Mouse (Mus musculus) CD8-positive naive resting alpha-beta T cell, adult 2 months (primary cell): ENCODE results near the gene Cdkl4.

Experiments
- DNase-seq, 2 experiments: peaks; one replicate each; pipeline ENCODE4 v3.0.0; 2022; ENCODE audit warnings: low read depth in 2 of 2, low spot score in 2 of 2

Cdkl4 gene

DNA sequence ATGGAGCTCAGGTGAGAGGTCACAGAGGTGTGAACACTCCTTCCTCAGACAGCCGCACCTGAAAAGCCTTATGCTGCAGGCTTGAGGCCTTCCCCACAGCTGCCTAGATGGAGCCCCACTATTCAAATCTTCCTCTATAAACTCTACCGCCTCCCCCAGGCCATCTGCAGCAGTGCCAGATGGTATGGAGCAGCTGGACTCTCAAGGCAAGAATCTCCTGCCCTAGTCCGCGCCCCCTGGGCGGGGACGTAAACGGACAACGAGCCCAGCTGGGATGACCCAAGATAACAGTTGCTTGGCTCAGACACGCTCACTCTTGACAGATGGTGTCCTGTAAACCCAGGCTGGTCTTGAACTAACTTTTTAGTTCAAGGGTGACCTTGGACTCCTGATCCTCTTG lies 60.4 kb downstream of the Cdkl4 start:
- DNase-seq: no peak

DNA sequence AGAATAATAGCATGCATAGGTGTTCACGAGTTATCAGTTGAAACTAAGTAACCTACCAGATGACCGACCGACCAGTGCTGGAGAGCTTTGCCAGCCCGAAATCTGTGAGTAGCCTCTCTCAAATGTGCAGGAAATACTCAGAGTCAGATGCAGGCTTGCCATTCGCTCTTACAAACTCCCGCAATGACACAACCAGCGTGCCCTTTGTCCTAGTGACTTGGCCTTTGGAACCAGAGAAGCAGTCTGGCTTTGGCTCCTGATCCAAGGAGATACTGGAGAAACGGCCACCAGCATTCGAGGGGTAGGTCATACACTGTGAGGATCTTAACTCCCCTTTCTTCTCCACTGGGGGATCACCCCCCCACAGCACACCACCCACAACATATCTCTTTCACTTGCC lies 61.7 kb downstream of the Cdkl4 start:
- no peak for DNase-seq

DNA sequence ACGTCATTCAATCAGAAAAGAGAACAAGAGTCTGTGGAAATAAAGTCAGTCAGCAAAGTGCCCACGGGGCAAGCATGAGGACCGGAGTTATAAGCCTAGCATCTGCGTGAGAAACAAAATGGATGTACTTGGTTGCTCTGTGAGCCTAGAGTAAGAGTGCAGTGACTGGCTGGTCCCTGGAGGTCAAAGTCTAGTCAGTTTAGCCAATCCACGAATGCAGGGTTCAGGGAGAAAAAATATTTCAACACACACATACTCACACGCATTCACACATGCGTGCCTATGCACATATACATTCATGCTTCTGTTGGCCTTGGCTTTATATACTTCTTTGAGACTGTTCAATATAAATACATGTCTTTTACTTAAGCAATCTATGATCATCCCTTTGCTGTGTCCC lies 62.1 kb downstream of the Cdkl4 start:
- DNase-seq: no peak

DNA sequence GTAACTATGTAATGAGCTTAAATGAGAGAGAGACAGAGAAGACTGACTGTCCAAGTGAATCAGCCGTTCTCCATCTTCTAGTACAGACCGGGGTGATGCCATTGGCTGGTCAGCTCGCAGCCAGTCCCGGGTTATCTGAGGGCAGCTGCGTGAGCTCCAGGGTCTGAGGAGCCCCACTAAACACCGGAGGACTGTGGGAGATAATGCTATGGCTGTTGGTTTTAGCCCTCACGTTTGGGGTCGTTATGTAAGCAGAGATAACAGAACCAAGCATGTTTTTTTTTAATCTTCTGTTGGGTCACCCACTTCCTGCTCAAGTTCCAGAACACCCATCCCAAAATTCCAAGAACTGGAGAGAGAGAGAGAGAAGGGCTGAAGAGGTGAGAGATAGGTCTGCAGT lies 63.8 kb downstream of the Cdkl4 start:
- no peak for DNase-seq

DNA sequence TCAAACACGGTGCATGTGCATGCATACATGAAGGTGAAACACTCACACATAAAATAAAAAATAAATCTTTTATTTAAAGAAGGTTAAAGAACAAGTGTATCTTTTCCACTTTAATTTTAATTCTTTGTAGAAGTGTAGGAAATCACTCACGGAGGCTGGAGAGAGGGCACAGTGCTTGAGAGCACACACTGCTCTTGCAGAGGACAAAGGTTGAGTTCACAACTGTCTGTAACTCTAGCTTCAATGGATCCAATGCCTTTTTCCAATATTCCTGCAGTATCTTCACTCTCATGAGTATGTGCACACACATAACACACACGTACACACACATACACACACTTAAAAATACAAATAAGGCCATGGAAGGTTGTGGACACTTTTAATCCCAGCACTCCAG lies 67.2 kb downstream of the Cdkl4 start:
- DNase-seq: no peak

DNA sequence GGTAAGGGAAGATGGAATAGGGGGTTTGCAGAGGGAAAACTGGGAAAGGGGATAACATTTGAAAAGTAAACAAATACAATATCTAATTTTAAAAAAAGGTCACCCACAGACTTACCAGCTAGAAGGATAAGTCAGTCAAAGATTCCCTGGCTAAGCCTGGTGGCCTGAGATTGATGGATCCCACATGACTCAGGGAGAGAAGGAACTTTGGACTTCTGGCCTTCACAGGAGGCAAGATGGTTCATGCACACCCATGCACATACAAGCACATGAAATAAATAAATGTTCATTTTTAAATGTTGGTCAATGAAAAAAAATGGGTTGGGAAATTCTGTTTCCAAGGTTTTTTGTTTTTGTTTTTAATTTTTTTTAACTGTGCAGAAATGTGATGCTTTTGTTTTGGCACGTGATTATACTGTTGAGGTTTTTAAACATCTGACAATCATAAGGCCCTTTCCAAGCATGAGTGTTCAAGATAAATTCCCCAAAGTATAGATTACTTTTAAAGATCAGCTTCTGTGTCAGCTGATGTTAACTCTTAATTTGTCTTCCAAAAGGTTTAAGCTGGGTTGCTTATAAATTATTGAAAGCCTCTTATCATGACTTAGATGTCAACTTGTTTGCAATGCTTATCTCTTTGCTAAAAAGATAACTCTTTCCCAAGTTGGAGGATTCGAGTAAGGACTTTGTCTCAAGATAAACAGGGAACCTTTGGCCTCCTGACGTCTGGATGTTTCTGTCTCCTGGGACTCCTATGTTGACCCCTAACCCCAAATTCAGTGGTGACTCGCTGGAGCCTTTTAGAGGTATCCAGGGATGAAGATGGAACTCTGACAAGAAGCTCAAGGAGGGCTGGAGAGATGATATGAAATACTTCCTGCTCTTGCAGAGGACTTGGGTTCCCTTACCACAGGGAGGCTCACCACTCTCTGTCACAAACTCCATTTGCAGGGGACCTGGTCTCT lies 67.8 kb downstream of the Cdkl4 start:
- DNase-seq: no peak

DNA sequence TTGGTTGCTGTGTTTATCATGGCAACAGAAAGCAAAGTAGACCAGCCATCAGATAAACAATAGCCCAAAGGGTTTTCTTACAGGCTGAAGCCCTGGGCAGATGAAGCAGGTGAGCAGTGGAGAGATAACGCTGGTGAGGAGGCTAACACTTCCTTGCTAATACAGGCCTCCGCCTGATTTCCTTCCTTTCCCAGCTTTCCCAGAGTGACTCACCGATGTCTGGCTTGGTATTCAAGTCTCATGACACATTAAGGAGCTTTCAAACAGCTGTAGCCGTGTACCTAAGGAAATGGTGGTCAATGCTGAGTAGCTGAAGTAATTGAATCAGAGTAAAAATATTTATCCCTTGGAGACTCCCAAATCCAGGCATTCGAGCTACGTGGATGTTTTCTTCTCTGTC lies 71.8 kb downstream of the Cdkl4 start:
- DNase-seq: no peak

DNA sequence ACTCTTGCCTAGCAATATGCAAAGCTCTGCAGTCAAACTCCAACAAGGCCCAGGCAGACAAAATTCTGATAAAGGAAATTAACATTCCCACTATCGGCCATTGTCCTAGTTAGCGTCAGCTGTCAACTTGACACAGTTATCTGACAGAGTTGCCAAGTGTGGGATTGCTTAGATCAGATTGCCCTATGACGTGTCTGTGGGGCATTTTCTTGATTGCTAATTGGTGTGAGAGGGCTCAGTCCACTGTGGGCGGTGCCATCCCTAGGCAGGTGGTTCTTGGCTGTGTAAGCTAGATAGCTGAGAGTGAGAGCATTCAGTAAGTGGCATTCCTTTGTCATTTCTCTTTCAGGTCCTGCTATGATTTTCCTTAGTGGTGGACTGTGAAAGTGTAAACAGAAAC lies 72.3 kb downstream of the Cdkl4 start:
- no peak for DNase-seq

DNA sequence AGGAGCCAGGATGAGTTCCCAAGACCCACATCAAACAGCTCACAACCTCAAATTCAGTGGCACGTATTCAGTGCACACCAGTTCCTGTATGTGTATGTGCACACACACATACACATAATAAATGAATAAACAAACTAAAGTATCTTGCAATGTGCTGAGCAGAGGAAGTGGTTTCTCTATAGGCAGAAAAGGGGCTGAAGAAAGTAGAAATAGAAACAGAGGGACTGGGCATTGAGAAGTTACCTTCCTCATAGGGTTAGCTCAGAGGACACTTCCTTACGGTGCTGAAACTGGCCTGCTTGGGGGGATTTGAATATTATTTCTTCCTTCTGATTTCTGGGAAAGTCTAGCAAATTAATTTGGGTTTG lies 75.8 kb downstream of the Cdkl4 start:
- DNase-seq: no peak

DNA sequence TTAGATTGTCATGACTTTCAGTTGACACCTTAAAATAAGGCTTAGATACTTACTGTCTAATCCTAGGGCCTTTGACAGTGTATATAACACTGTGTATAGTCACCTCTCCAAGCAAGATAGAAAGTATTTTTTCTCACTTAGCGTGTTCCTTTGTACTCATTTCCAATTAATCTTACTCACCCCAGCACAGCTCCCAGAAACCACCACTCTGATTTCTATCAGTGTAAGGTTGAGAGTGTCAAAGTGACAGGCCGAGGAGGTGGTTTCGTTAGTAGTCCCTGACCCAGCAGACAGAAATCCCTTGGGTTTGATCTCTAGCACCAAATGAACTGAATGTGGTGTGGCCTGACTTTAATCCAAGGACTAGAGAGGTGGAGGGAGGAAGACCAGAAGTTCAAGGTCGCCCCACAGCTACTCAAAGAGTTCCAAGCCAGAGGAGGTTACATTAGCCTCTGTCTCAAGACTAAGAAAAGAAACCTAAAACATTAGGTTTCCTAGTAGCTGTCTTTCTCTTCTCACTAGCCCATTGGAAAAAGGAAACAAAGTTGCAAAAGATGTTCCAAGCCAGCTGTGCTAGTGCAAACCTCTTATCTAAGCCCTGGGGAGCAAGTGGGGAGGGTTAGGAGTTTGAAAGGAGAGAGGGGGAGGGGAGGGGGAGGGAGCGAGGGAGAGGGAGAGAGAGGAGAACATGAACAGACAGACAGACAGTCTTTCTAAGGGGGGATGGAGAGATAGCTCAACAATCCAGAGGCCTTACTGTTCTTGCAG lies 76.4 kb downstream of the Cdkl4 start:
- DNase-seq: no peak

DNA sequence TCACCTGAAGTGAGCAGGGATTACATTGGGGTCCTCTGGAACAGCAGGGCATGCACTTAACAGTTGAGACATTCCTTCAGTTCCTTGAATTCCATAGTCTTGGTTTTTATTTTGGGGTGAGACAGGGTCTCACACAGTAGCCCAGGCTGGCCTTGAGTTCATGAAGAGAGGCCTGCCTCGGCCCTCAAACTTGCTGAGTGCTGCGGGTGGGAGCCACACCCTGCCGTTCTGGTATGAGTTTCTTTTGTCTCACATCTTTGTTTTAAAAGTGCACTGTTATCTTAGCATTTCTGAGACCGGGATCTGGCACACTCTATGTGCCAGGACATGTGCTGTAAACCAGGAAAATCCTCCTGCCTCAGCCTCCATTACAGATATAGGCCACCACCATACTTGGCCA lies 77.6 kb downstream of the Cdkl4 start:
- DNase-seq: no peak

DNA sequence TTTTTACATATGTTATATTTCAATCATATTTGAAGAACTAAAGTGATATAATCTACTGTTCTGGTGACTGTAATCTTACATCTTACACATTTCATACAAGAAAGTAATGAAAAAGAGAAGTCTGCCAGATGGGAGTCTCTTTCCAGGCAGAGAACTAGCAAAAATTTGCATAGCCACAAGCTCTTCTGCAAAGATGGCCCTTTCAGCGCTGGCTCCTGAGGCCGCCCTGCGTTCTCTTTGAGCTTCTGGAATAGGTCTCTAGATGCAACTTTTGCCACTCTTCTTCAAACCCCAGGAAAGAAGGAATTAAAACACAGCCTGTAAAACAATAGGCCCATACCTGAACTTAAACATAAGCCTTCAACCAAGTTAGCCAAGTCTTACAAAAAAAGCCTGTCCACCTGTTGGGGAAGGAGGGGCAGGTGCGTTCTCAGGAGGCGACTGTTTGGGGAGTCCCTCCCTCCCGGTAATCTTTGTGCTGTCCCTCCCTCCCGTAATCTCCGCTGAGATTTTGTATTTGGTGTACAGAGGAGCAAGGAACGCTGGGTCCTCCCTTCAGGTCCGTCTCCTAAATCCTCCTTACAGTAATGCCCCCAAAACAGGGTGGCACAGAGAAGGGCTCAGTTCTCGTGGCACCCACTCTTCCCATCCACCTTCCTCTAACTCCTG lies 78.9 kb downstream of the Cdkl4 start:
- no peak for DNase-seq

DNA sequence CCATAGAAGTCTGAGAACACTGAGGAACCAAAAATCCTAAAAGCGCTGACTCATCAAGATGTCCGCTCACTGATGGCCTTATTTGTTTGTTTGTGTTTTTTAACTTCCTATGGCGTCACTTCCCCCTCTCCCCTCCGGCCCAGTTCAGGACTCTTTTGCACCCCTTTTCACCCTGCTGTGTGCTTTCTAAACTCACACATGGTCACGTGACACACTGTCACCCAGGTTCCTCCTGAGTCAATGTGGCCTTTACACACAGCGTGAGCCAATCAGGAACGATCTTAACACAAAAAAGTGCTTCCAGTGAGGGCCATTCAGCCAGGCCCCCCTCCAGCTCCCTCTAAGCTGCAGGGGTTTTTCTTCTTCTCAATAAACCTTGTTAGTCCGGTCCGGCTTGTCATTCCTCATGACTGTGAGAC lies 80.4 kb downstream of the Cdkl4 start:
- no peak for DNase-seq

DNA sequence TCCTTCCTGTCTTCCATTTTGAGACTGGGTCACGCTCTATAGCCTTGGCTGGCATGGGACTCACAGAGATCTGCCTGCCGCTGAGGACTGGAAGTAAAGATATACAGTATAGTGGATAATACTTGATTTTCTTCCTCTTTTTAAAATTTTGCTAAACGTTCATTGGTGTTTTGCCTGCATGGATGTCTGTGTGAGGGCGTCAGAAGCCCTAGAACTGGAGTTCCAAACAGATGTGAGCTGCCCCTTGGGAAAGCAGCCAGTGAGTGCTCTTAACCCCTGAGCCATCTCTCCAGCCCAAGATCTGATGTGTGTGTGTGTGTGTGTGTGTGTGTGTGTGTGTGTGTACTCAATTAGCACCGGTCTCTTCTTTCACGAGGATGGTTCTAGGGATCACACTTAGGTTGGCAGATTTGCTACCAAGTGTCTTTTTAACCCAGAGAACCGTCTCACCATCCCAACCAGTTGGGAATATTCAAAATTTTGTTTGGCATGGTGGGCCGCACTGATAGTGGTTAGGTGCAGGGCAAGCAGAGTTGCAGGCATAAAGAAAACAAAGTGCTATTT lies 80.9 kb downstream of the Cdkl4 start:
- DNase-seq: no peak

DNA sequence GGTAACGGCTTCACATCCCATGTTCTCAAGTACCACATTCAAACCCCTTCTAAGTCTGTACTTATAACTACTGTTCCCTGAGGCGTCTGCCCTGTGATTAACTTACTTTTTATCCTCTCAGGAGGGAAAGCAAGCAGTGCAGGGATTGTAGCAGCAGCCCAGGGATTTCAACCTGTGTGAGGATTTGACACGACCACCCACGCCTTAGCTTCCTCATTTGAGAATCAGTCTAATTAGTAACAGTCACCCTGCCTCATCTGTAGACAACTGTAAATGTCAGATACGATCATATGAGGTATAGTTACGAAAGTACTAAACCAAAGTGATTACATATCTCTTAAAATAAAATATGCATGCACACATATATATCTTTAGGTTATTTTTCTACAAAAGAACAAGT lies 81.4 kb downstream of the Cdkl4 start:
- no peak for DNase-seq

DNA sequence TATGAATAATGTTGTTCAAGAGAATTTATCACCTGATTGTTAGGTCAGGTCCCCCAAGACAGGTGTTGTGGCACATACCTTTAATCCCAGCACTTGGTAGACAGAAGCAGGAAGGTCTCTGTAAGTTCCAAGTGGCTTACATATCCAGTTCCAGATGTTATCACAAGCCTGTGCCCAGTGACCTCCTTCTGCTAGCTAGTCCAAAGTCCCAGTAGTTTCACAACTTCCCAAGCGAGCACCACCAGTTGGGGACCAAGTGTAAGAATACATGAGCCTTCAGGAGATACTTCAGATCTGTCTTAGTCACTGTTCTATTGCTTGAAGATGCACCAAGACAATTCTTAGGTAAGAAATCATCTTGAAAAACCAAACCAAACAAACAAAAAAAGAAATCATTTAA lies 83.7 kb downstream of the Cdkl4 start:
- DNase-seq: no peak

DNA sequence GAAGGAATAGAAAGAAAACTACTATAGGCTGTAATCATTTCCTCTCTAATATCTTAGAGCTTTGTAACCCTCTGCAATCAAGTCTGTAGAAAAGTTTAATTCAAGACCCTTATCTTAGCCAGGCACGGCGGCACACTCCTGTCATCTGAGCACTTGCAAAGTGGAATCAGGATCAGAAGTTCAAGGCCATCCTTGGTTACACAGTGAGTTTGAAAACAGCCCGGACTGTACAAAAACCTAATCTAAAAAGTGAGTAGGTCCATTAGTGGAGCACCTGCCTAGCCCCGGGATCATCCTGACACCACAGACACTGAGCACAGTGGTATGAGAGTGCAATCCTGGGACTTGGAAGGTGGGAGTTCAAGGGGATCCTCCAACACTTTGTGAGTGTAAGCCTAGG lies 84.8 kb downstream of the Cdkl4 start:
- DNase-seq: no peak

DNA sequence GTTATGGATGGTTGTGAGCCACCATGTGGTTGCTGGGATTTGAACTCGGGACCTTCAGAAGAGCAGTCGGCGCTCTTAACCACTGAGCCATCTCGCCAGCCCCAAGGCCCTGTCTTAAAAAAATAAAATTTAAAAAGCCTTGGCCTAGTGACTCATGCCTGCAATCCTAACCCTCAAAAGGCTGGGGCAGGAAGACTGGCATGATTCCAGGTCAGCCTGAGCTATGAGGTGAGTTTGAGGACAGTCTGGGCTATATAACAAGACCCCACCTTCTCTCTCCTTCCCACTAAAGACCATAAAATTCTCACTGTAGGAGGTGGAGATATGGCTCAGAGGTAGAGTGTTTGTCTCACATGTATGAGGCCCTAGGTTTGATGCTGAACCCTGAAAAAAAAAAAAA lies 85.3 kb downstream of the Cdkl4 start:
- no peak for DNase-seq

DNA sequence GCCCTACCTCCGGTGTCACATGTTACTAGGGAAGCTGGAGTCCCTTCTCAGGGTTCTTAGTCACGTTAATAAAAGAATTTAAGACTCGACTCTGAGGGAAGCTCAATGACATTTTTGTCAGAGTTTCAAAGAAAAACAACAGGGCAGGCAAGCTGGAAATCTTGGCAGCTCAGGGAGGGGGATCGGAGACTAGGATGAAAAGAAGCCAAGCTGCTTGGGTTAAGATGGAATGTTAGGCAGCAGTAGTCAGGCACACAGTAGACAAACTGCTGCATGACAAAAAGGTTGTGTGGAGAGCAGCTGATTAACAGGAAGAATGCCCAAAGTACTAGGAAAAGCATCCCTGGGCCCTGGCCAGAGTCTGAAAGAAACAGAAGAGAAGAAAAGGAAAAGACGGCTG lies 87.4 kb downstream of the Cdkl4 start:
- no peak for DNase-seq

DNA sequence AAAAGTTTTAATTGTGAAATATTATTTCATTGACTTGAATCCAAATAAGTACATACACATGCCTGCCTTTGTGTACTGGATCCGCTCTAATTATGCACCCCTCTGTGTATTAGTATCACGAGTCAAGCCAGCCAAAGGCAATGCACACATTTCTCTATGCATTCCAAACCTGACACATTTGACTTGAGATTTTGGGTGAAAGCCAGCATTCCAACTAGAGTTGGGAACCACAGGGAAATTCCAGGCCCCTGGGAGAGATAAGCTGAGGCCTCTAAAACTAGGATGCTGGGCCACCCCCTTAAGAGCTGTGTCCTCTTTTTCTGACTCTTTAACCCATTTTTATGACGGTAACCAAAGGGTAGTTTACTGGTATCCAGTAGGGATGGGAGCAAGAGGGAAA lies 88.7 kb downstream of the Cdkl4 start:
- DNase-seq: no peak

DNA sequence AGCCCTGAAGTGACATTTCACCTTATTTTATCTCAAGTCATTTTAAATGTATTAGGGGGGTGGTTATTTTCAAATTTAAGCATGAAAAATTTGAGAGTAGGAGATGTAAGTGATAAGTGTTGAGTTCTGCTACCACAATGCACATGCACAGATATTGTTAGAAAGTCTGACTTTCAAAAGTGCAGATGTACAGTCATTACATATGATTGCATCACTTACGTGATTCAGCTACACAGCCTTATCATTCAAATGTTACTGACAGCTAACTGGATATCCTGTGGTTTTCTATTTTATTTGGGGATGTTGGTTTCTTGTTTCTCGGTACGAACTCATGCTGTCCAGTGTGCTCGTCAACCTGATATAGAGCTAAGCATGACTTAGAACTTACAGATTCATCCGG lies 92.5 kb downstream of the Cdkl4 start:
- DNase-seq: no peak

DNA sequence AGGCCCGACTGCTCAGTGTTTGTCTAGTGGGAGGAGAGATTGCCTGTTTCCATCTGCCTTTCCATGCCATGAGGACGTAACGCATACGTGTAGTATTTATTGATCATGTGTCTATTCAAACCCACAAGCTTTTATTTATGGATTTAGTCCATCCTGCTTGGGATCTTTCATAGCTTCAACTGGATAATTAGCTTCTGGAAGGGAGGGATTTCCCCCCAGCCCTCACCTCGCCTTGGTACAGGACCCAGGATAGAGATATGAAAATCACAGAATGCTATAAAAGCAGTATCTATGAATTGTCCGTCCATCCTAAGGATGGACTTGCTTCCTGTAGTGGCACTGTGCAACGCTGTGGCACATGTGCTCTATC lies 96.8 kb downstream of the Cdkl4 start:
- DNase-seq: no peak
